Mouse (Mus musculus) cerebellum, adult 9-10 months (tissue): ENCODE data around the gene Ptafr.

Experiments
- DNase-seq: peaks from one replicate; pipeline ENCODE4 v3.0.0; 2022

Gene Ptafr

DNA sequence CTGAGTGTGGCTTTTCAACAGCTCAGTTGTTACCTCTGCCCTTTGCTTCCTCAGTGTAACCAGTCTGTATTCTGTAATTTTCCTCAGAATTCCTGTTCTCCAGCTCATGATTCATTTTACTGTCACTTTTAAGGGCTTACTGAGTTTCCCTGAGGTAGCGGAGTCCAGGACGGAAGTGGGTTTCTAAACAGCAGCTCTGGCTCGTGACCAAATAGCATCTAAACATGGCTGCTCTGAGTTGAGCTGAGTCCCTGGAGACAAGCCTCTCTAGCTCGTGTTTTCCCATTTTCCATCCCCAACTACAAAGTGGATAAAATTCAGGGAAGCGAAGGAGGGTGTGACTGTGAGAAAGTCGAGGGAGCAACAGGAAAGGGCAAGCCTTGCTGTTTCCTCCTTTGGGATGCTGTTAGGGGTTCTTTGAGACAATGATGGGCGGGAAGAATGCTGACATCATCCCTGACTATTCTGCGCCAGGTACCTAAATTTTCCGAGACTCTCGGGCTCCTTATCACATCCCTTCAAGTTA lies 55.0 kb downstream of the Ptafr start:
- DNase-seq: no peak

DNA sequence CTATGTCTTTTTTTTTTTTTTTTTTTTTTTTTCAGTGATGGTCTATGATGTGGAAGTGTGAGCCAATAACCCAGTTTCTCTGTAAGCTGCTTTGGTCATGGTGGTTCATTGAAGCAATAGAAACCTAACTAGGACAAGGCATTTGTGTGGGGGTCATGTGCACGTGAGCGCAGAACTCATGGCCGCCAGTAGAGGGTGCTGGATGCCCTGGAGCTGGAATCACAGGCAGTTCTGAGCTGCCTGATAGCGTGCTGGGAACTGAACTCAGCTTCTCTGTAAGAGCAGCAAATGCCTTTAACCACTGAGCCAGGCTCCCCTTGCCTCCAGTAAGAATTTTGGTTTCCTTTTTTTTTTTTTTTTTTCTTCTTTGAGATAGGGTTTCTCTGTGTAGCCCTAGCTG lies 56.3 kb downstream of the Ptafr start:
- DNase-seq: no peak

DNA sequence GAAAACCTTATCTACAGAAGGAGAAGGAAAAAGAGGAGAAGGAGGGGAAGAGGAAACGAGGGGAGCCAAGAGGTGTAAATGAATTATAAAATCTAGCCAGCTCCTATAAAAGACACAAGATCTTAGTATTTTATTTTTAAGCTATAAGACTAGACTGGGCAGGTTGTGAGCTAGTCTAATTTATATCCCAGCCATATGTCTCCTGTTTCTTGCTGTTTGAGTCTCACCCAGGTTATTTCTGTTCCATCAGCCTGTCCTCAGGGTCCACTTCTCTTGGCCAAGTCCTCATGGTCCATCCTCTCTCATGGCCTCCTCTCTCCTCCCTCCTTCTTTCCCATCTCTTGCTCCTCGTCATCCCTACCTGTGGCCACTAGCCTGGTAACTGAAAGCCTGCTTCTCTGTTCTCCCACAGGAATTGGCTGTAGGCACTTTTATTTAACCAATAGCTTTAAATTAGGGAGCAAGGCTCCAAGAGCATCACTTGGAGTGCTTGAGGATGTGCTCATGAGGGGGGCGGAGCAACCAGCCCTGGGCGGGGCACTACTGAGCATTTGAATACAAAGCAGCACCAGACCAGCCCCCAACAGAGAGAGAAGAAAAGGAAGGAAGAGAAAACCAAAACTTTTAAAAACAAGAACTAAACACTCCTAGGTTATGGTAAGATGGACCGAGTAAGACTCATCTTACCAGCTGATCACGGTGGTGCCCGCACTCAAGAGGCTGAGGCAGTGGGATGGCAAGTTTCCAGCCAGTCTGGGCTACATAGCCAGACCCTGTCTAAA lies 57.6 kb downstream of the Ptafr start:
- no peak for DNase-seq

GRCm38 (mm10) chr4:132624034-132624657 lies 60.3 kb downstream of the Ptafr start:
- no peak for DNase-seq

DNA sequence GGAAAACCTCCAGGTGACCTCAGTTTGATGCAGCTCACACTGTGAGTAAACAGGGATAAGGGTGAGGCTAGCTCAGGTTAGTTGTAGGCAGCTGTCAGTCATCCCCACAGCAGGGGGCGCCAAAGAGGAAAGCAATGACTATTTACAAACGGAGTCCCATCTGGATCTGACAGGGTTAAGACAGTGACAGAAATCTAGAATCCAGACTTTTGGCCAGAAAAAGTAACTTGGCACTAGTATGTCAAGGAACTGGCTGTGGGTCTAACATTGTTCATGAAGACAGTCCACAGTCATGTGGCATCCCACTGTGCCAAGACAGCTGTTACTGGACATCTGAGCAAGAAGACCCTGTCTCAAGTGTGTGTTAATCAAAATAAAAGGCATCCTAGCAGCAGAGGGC lies 65.0 kb downstream of the Ptafr start:
- DNase-seq: no peak
